ENCODE assay signal across 8 mouse cellular contexts in the genomic region with DNA sequence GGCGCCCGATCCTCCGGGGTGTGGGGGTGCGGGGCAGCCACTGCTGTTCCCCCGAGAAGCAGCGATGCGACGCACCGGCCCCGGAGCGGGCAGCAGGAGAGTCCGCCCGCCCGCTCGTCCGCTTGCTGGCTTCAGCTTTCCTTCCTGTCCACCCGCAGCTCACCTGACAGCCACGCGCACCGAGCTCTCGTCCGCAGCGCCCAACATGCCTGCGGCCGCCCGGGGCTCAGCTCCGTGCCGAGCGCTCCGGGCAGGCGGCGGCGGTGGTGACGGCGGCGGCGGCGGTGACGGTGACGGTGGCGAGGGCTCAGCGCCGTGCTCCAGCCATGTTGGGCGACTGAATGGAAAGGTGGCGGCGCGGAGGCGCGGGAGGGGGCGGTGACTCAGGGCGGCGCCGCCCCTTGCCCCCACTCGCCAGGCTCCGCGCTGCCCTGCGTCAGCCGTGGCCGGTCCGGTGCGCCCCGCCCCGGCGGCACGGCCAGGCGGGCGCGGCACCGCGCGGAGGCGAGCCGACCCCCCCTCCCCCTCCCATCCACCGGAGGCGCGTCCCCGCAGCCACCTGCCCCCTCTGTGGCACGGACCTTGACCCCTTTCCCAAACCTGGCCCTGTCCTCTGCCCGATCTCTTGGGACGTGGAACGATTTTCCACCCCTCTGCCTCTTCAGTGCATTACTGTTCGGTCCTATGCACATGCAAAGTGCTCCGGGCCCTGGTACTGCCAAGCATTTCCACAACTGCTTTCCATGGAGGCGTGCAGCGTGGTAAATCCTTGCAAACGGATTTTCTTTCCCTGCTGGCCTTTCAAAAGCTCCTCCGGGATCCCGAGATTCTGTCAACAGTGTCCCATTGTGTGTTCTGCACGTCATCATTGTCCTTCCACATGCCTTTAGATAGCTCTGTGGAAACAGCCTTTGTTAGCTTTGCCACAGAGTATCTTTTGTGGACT. TPM values are rescaled to one million over a fixed set of nuclear protein-coding genes. Genes with fewer than 3 reads are reported as not detected.
DNase-seq lines count a peak whose midpoint lies in the region; ATAC-seq and TF ChIP-seq lines count a peak whose summit lies in the region.

A gene (minus strand): TSS at position 453 of the 946 bp plus-strand sequence.

- H3K27ac ChIP-seq in forebrain, embryonic 11.5 days (ENCODE audit: low read depth, low read length), result peak within 1 kb of the TSS; percentile 99
- H3K27ac ChIP-seq in heart, embryonic 13.5 days (replicated peaks), result peak within 1 kb of the TSS; percentile 83
- peak within 1 kb of the TSS; percentile 93 for H3K27ac ChIP-seq in kidney, postnatal 0 days
- peak within 1 kb of the TSS; percentile 75 for H3K27ac ChIP-seq in limb, embryonic 15.5 days
- H3K27ac ChIP-seq in midbrain, embryonic 15.5 days, result peak within 1 kb of the TSS; percentile 100
- H3K27ac ChIP-seq in stomach, postnatal 0 days (replicated peaks), result peak within 1 kb of the TSS; percentile 92

- H3K4me2 ChIP-seq in forebrain, embryonic 11.5 days (ENCODE audit: low read depth, low read length, severe bottlenecking), result peak within 1 kb of the TSS; percentile 83
- peak within 1 kb of the TSS; percentile 99 for H3K4me2 ChIP-seq in heart, embryonic 13.5 days
- peak within 1 kb of the TSS; percentile 100 for H3K4me2 ChIP-seq in kidney, postnatal 0 days (ENCODE audit: low read length)
- H3K4me2 ChIP-seq in limb, embryonic 15.5 days, result peak within 1 kb of the TSS; percentile 99
- peak within 1 kb of the TSS; percentile 67 for H3K4me2 ChIP-seq in midbrain, embryonic 15.5 days
- H3K4me2 ChIP-seq in stomach, postnatal 0 days (replicated peaks; ENCODE audit: low read depth), result peak within 1 kb of the TSS; percentile 96

- WGBS in forebrain, embryonic 11.5 days, result under 1% methylated on average over 71 of the region's 89 CpGs
- WGBS in heart, embryonic 13.5 days, result under 1% methylated on average over 73 of the region's 89 CpGs
- WGBS in kidney, postnatal 0 days, result 1% methylated on average over 74 of the region's 89 CpGs
- 2% methylated on average over 45 of the region's 89 CpGs for WGBS in limb, embryonic 15.5 days
- under 1% methylated on average over 76 of the region's 89 CpGs for WGBS in midbrain, embryonic 15.5 days
- WGBS in stomach, postnatal 0 days, result 2% methylated on average over 55 of the region's 89 CpGs

- H3K36me3 ChIP-seq in forebrain, embryonic 11.5 days (ENCODE audit: control insufficient read depth, insufficient read depth, low read length), result no peaks in the 10 kb centered on the region
- no peaks in the 10 kb centered on the region for H3K36me3 ChIP-seq in heart, embryonic 13.5 days
- H3K36me3 ChIP-seq in kidney, postnatal 0 days (ENCODE audit: insufficient read depth, low read length), result no peaks in the 10 kb centered on the region
- H3K36me3 ChIP-seq in limb, embryonic 15.5 days, result no peaks in the 10 kb centered on the region
- no peaks in the 10 kb centered on the region for H3K36me3 ChIP-seq in midbrain, embryonic 15.5 days (replicated peaks)
- no peaks in the 10 kb centered on the region for H3K36me3 ChIP-seq in stomach, postnatal 0 days (ENCODE audit: control insufficient read depth, insufficient read depth, low read length)

- no peaks in the 10 kb centered on the region; the same call in 1 of the 2 replicates for H3K4me1 ChIP-seq in forebrain, embryonic 11.5 days (replicated peaks; ENCODE audit: control insufficient read depth, insufficient read depth, low read length)
- H3K4me1 ChIP-seq in heart, embryonic 13.5 days, result peaks cover 18% of the 10 kb centered on the region; the same call in 1 of the 2 replicates
- 0 out of 2 replicates have a peak, but pooled peaks cover 8% of the 10 kb centered on the region for H3K4me1 ChIP-seq in kidney, postnatal 0 days (replicated peaks; ENCODE audit: insufficient read depth, low read length)
- peaks cover 10% of the 10 kb centered on the region for H3K4me1 ChIP-seq in limb, embryonic 15.5 days
- H3K4me1 ChIP-seq in midbrain, embryonic 15.5 days, result peaks cover 39% of the 10 kb centered on the region
- H3K4me1 ChIP-seq in stomach, postnatal 0 days (replicated peaks; ENCODE audit: control insufficient read depth, insufficient read depth), result no peaks in the 10 kb centered on the region

- no peaks in the 10 kb centered on the region for H3K9me3 ChIP-seq in forebrain, embryonic 11.5 days (ENCODE audit: control insufficient read depth, low read length)
- H3K9me3 ChIP-seq in heart, embryonic 13.5 days, result no peaks in the 10 kb centered on the region
- no peaks in the 10 kb centered on the region for H3K9me3 ChIP-seq in kidney, postnatal 0 days (replicated peaks; ENCODE audit: low read length)
- no peaks in the 10 kb centered on the region for H3K9me3 ChIP-seq in limb, embryonic 15.5 days
- no peaks in the 10 kb centered on the region for H3K9me3 ChIP-seq in midbrain, embryonic 15.5 days
- no peaks in the 10 kb centered on the region for H3K9me3 ChIP-seq in stomach, postnatal 0 days (ENCODE audit: control insufficient read depth, low read length)

- TF ChIP-seq EP300 in stomach, postnatal 0 days (optimal IDR thresholded peaks at IDR 0.05), result no peak

- peak; percentile 93 for ATAC-seq in forebrain, embryonic 11.5 days (replicated peaks; ENCODE audit: low FRiP score)
- peak; percentile 90 for ATAC-seq in heart, embryonic 13.5 days (ENCODE audit: extremely low read depth, insufficient number of reproducible peaks, low FRiP score, low TSS enrichment)
- peak; percentile 91 for ATAC-seq in kidney, postnatal 0 days (replicated peaks; ENCODE audit: low FRiP score, low read depth)
- ATAC-seq in limb, embryonic 15.5 days (ENCODE audit: insufficient number of reproducible peaks, low FRiP score, low TSS enrichment, low read depth), result peak; percentile 84
- ATAC-seq in midbrain, embryonic 15.5 days (replicated peaks), result peak; percentile 95
- ATAC-seq in stomach, postnatal 0 days (ENCODE audit: low FRiP score, low TSS enrichment), result peak; percentile 92

- peak; percentile 29 for DNase-seq in 3T3-L1 (ENCODE audit: low read depth, low spot score)
- DNase-seq in brain, embryonic 18.5 days (ENCODE audit: low read depth, low spot score), result peak; percentile 51
- peak; percentile 90 for DNase-seq in forebrain, embryonic 11.5 days (ENCODE audit: low spot score)
- DNase-seq in kidney, postnatal 0 days (ENCODE audit: low spot score), result peak; percentile 53
- DNase-seq in stomach, postnatal 0 days (ENCODE audit: low spot score), result peak; percentile 83

- H3K4me3 ChIP-seq in forebrain, embryonic 11.5 days (ENCODE audit: low read depth, low read length), result peak within 1 kb of the TSS; percentile 94
- H3K4me3 ChIP-seq in heart, embryonic 13.5 days, result peak within 1 kb of the TSS; percentile 71
- H3K4me3 ChIP-seq in kidney, postnatal 0 days (replicated peaks; ENCODE audit: low read depth, low read length), result peak within 1 kb of the TSS; percentile 89
- H3K4me3 ChIP-seq in limb, embryonic 15.5 days, result peak within 1 kb of the TSS; percentile 83
- peak within 1 kb of the TSS; percentile 87 for H3K4me3 ChIP-seq in midbrain, embryonic 15.5 days
- peak within 1 kb of the TSS; percentile 91 for H3K4me3 ChIP-seq in stomach, postnatal 0 days (ENCODE audit: low read depth, low read length)

- H3K27me3 ChIP-seq in forebrain, embryonic 11.5 days (ENCODE audit: control insufficient read depth, insufficient read depth, low read length), result no peaks in the 10 kb centered on the region
- no peaks in the 10 kb centered on the region for H3K27me3 ChIP-seq in heart, embryonic 13.5 days (replicated peaks)
- H3K27me3 ChIP-seq in kidney, postnatal 0 days (ENCODE audit: insufficient read depth, low read length), result no peaks in the 10 kb centered on the region
- H3K27me3 ChIP-seq in limb, embryonic 15.5 days, result no peaks in the 10 kb centered on the region
- no peaks in the 10 kb centered on the region for H3K27me3 ChIP-seq in midbrain, embryonic 15.5 days (replicated peaks)
- H3K27me3 ChIP-seq in stomach, postnatal 0 days (ENCODE audit: control insufficient read depth, insufficient read depth, low read length), result no peaks in the 10 kb centered on the region

- no peak for TF ChIP-seq CTCF in kidney, postnatal 0 days (IDR thresholded peaks at IDR 0.05; ENCODE audit: low read depth)
- no peak for TF ChIP-seq CTCF in stomach, postnatal 0 days (IDR thresholded peaks at IDR 0.05; ENCODE audit: low read depth)

- H3K9ac ChIP-seq in forebrain, embryonic 11.5 days (ENCODE audit: low read length), result peak within 1 kb of the TSS; percentile 93
- peak within 1 kb of the TSS; percentile 87 for H3K9ac ChIP-seq in heart, embryonic 13.5 days
- H3K9ac ChIP-seq in kidney, postnatal 0 days (ENCODE audit: low read depth, low read length), result peak within 1 kb of the TSS; percentile 83
- H3K9ac ChIP-seq in limb, embryonic 15.5 days, result peak within 1 kb of the TSS; percentile 71
- H3K9ac ChIP-seq in midbrain, embryonic 15.5 days, result peak within 1 kb of the TSS; percentile 93
- H3K9ac ChIP-seq in stomach, postnatal 0 days (ENCODE audit: low read length), result peak within 1 kb of the TSS; percentile 84

RNA-seq across cellular contexts. Expression of the gene that starts here (rescaled TPM):
- 45.3 and 48.8 TPM in 2 replicates for polyA plus RNA-seq in forebrain, embryonic 11.5 days (2014; fragmentation: Nextera tagmentation; extraction: Ambion mirVana)
- polyA plus RNA-seq in heart, embryonic 13.5 days (2015; fragmentation: Nextera tagmentation; extraction: Ambion mirVana), result 4.2 and 4.3 TPM in 2 replicates
- polyA plus RNA-seq in kidney, postnatal 0 days (2015; fragmentation: Nextera tagmentation; extraction: Ambion mirVana), result 12.9 and 14.0 TPM in 2 replicates
- polyA plus RNA-seq in limb, embryonic 15.5 days (2015; fragmentation: Nextera tagmentation; extraction: Ambion mirVana), result 15.1 and 15.8 TPM in 2 replicates
- polyA plus RNA-seq in midbrain, embryonic 15.5 days (2015; fragmentation: Nextera tagmentation; extraction: Ambion mirVana), result 50.3 and 50.9 TPM in 2 replicates
- 17.2 and 18.2 TPM in 2 replicates for polyA plus RNA-seq in stomach, postnatal 0 days (2015; fragmentation: Nextera tagmentation; extraction: Ambion mirVana)

Comparison
In these comparisons a context has a peak if more than half of its experiments do, and no peak if none do; other contexts are left out.
1. Peak in every context shown above with its lines: DNase-seq, ATAC-seq, H3K4me3 ChIP-seq and H3K27ac ChIP-seq.
2. DNase-seq: peak in every context shown above with its lines; median percentile 90 in forebrain, embryonic 11.5 days; 83 in stomach, postnatal 0 days; 53 in kidney, postnatal 0 days; 51 in brain, embryonic 18.5 days; 29 in 3T3-L1.